Mouse (Mus musculus) yolk sac, embryonic 10.5 days (tissue): ENCODE data around the gene Ptprcap.
"Not testable (repeated sequence)": the region's sequence is repeated elsewhere in the genome, so short reads cannot be mapped to it uniquely, and the experiment has no call there.

Experiments
- DNase-seq: peaks from one replicate; pipeline ENCODE4 v3.0.0-alpha.2; 2017; ENCODE audit warnings: low spot score

The Ptprcap gene

DNA sequence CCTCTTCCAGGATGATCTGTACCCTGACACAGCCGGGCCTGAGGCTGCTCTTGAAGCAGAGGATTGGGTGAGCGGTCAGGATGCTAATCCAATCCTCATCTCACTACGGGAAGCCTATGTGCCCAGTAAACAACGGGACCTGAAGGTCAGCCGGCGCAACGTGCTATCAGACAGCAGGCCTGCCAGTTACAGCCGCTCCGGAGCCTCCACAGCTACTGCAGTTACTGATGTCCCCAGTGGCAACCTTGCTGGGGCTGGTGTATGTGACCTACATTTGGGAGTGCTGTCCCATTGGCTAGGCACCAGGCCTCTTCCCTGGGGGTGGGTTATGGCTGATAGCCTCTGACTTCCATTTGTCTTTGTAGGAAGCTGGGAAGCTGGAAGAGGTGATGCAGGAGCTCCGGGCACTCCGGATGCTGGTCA, at the start of gene Ptprcap:
TSS of gene Ptprcap (plus strand) at position 373 of the 423 bp plus-strand sequence.
- DNase-seq: no peak

DNA sequence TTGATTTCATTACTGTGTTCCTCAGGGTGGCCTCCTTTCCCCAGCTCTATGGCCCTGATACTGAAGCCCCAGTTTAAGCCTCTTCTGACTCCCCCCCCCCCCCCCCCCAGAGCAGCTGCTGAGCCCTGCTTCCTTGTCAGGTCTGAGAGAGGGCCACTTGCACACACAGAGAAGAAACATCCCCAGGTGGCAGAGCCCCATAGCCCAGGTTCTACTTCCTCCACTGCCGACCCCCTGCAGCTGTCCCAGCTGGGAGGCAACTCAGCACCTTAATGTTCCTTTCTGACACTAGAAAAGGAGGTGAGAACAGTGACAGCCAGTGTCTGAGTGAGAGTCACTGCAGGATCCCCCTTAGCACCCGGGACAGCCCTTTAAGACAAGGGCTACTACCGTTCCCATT, 49.6 kb upstream of the Ptprcap start:
- no peak for DNase-seq

DNA sequence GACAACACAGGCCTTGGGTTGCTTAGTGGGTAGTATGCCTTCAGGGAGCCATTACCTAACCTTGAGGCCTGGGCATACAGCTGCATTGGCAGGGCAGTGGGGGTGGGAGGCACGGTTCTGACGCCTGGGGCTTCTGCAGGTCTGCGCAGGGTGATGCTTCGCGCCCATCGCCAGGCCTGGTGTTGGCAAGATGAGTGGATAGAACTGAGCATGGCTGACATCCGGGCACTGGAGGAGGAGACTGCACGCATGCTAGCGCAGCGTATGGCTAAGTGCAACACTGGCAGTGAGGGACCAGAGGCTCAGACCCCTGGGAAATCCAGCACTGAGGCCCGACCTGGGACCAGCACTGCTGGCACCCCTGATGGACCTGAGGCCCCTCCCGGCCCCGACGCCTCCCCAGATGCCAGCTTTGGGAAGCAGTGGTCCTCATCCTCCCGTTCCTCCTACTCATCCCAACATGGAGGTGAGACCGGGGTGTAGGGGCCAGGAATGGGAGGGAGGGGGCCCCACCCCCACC, 48.7 kb upstream of the Ptprcap start:
- no peak for DNase-seq

DNA sequence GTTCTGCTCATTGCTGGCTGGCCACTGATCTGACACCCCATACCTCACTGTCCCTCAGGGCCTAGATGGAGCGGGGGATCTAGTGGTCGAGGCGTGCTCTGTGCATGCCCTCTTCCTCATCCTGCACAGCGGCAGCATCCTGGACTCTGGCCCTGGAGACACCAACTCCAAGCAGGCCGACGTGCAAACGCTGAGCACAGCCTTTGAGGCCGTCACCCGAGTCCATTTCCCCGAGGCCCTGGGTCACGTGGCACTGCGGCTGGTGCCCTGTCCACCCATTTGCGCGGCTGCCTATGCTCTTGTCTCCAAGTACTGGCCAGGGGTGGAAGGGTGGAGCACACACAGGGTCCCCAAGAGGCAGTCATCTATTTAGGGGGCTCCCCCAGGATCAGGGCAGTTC, 46.8 kb upstream of the Ptprcap start:
- no peak for DNase-seq

DNA sequence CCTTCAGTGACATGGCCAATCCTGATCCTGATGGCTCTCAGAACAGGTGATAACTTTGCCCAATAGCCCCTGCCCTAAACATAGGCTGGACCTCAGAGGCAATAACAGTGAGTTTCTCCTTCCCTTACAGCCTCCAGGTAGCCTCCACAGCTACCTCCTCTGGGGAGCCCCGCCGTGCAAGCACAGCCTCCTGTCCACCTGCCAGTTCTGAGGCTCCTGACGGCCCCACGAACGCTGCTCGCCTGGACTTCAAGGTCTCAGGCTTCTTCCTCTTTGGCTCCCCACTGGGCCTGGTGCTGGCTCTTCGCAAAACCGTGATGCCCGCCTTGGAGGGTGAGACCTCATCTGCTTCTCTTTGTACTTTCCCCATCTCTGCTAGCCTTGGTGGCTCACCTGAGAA, 44.9 kb upstream of the Ptprcap start:
- DNase-seq: no peak

DNA sequence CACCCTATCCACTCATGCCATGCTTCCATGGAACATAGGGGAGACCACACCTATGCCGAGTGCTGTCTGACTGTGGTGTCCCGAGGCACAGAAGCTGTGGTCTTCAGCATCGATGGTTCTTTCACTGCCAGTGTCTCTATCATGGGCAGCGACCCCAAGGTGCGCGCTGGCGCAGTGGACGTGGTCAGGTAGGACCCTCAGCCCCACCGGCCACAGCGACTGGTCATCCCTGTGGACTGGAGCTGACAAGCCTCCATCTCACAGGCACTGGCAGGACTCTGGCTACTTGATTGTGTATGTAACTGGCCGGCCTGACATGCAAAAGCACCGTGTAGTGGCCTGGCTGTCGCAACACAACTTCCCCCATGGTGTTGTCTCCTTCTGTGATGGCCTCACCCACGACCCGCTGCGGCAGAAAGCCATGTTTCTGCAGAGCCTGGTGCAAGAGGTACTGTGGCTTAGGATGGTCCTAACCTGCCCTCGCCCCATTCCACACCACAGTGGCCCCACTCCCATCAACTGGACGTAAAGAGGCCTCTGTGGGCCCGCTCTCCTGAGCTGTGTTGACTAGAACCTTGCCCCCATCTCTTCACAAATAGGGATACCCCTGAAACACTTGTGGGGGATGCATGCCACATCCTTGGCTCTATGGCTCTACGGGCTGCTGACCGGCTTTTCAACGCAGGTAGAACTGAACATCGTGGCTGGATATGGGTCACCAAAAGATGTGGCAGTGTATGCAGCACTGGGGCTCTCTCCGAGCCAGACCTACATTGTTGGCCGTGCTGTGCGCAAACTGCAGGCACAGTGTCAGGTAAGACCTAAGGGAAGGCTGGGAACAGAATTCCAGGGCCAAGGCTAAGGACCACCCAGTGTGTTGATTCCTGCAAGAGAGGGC, 41.1 kb upstream of the Ptprcap start:
- no peak for DNase-seq

DNA sequence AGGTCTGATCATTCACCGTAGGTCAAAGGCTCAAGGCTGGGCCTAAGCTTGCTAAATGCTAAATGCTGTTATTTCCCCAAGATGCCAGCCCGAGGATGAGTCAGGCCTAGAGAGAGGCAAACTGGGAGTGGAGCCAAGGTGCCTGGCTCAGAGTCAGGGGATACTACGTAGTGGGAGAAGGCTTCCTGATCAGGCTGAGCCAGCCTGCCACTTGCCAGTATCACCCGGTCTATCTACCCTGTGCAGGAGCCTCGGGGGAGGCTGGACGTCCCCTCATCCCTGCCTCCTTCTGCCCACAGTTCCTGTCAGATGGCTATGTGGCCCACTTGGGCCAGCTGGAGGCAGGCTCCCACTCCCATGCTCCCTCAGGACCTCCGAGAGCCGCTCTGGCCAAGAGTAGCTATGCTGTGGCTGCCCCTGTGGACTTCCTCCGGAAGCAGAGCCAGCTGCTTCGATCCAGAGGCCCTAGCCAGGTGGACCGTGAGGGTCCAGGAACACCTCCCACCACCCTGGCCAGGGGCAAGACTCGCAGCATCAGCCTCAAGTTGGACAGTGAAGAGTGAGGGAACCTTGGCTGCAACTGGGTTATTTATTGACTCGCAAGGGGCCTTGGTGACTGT, 40.1 kb upstream of the Ptprcap start:
- DNase-seq: no peak

DNA sequence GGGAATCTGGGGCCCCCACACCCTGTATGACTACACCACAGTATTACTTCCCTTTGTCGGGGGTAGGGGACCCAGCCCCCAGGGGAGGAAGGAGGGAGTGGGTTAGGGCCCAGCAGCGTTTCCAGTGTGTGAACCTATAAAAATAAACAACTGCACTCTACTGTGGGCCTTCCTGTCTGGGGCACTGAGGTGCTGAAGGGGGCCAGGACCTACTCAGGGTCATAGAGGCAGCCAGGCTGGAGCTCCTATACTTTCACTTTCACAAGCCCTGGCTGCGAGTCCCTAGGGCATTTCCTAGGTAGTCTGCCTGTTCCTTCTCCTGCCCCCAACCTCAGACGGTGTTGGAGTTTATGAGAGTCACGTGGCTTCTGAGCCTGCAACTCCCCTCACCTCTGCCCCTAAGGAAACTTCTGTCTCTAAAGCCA, 39.6 kb upstream of the Ptprcap start:
- peak; percentile 48 for DNase-seq

DNA sequence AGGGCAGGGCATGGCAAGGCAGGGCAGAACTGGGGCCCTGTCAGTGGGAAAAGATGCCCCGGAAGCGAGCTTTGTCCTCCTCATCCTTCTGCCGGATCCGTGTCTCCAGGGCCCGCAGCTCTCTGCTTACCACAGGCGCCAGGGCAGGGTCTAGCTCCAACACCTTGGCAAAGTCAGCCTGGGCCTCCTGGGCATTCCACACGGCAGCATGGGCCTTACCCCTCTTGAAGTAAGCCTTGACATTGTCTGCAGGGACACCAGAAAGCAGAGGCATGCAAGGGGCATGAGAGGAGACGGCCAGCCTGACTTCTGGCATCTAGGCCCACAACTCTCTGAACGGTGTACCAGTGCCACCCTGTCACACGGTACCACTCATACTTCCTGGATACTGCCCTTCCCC, 38.9 kb upstream of the Ptprcap start:
- no peak for DNase-seq

DNA sequence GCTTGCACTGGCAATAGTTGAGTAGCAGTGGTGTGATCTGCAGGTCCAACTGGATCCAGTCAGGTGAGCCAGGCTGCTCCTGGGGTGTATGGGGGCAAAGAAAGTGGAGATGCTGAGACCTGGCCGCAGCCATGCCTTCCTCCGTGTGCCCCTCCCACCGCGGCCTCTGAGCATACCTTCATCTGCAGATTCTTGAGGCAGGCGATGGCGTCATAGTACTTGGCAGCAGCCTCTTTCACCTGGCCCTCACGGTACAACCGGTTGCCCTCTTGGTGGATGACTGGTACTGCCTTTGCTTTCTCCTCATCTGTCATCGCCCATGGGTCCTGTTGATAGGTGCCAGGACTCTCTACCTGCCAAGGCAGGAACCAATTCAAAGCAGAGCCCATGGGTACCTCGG, 38.3 kb upstream of the Ptprcap start:
- no peak for DNase-seq

DNA sequence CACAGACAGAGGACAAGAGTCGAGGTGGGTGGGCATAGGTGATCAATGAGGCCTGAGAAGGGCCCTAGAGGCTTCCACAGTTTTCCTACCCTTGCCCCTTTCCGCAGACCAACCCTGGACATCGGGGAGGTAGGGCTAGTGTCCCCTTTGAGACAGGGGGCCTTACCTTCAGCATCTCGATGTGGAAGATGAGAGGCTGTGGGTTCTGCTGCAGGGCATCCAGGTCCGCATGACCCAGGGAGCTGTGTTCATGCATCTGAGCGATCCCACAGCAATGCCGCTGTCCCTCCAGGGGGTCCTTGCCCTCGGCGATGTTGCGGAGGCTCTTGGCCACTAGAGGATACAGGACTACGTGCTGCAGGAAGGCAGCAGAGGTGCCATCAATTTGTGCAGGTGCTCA, 37.6 kb upstream of the Ptprcap start:
- no peak for DNase-seq

DNA sequence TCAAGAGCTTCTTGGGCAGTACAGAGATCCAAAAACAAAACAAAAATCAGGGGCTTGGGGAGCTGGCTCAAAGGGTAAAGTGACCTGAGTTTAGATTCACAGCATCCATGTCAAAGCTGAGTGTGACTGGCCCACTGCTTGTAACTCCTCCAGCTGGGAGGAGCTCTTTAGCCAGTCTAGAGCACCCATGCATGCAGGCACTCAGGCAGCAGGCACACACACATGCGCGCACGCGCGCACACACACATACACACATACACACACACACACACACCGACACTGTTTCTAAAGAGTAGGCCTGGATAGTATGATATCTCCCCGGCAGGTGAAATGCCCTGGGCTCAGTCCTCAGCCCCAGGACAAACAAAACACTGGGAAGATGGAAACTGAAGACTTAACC, 36.4 kb upstream of the Ptprcap start:
- DNase-seq: no peak

DNA sequence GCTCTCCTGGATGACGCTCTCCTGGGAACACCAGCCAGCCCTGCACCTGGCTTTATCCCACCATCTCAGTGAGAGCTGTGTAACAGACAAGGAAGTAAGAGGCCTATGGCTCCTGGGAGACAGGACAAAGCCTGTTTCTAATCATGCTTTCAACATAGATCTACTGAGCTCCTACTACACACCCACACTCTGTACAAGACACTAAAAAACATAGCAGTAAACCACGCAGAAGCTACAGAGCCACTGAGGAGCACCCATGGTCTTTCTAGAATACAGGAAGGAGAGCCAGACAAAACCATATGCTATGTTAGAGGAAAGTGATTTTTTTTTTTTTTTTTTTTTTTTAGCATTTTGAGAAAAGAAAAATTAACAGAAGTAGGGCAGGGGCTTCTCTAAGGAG, 35.1 kb upstream of the Ptprcap start:
- DNase-seq: no peak

DNA sequence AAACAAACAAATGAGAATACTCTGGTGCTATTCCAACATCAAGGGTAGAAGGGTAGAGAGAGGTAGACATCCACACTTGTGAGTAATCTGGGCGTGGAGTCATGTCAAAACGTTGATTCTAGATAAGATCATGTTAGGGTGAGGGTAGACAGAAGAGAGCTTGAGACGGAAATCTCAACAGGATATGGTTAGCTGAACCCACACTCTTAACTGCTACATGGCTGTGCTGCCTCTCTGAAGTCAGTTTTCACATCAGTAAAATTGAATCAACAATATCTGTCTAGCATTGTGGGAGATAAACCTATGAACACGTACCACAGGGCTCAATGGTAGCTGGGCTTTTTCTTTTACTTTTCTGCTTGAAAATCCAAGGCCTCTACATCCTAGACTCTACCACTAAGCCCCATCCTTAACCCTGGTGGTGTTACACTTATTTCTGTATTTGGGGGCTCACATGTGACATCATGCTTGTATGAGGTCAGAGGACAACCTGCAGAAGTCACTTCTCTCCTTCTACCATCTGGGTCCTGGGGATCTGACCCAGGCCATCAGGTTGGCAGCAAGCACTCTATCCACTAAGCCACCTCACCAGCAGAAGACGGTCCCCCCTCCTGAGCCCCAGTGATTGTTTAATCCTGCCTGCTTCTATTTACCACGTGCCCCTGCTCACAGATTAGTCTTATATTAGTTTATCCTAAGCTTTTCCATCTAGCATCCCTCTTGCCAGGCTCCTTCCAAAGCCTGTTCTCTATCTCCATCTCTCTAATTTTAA, 33.5 kb upstream of the Ptprcap start:
- DNase-seq: no peak

DNA sequence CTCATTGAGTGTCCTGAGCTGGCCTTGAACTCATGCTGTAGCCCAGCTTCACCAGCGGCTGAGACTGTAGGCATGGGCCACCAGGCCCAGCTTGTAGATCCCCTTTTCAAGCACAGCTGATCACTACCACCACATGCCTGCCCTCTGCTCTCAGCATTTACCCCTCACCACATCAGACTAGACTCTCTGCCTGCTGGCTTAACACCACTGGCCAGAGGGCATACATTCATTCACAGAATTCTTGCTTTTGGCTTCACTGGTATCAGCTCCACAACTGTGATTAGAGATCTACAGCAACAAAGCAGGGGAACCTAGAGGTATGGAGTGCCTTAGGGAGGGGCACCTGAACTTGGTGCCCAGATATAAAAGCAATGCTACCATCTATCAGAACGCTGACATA, 32.9 kb upstream of the Ptprcap start:
- DNase-seq: no peak

DNA sequence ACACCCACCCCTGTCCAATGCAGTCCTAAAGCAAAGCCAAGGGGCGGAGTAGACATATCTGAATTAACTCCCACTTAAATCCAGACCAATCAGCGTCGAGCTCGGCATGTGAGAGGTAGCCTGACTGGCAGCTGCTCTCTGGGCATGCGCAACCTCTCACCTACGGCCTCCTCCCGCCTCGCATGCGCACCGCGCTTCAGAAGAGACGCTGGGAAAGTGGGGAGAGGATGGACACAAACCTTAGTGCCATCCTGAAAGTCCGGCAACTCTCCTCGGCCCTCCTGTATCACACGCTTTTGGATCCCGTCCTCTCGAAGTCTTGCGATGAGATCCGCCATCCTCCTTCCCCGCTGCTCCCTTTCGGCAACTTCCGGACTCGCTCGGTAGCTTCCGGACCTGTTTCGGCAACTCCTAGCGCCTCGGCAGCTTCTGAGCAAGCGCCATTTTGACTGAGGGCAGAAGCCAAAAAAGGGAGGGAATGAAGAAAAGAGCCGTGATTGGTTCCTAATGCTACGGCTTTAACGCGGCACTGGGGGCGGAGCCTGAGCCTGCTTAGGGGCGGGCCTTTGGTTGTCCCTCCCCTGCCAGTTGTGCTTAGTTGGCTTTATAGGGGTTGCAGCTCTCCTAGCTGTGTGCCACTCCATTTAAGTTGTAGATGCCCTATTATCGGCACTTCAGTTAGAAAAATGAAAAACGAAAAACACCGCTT, 32.2 kb upstream of the Ptprcap start:
- DNase-seq: peak; percentile 98

DNA sequence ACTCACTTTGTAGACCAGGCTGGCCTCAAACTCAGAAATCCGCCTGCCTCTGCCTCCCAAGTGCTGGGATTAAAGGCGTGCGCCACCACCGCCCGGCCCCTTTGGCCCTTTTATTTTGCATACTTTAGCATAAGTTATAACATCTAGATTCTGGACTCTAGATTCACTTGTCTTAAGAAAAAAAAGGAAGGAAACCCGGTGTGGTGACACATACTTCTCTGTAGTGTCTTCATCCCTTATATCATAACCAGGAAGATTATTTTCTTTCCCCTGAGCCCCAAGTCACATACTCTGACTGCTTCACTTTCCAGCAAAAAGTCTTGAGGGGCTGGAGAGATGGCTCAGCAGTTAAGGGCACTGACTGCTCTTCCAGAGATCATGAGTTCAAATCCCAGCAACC, 31.5 kb upstream of the Ptprcap start:
- not testable (repeated sequence) for DNase-seq

DNA sequence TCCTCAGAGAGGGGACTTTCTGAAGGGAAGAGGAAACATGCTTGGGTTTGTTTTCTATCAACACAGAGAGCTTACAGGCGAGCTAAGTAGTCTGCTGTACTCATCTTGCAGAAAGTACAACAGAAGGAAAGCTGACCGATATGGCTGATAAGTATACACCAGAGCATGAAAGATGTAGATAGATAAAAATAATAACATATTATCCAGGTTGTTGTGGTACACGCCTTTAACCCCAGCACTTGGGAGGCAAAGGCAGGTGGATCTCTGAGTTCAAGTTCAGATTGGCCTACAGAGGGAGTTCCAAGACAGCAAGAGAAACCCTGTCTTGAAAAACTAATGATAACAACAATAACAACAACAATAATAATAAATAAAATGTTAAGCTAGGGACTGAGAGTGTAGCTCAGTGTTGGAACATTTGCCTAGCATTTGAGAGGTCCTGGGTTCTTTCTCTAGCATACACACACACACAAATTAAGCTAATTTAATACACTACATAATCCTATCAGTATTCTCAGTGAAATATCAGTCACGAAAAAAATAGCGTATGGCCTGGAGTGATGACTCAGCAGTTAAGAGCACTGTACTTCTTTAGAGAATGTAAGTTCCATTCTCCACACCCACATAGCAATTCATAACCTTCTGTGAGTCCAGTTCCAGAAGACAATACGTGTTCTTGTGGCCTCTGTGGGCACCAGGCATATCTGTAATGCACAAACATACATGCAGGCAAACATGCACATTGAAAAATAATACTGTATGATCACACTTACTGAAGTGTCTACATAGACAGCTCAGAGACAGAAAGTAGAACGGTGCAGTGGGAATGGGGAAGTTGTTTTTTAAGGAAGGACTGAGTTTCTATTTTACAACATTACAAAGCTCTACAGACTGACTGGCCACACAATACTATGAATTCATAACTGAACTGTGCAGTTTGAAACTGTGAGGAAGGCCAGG, 30.7 kb upstream of the Ptprcap start:
- no peak for DNase-seq

DNA sequence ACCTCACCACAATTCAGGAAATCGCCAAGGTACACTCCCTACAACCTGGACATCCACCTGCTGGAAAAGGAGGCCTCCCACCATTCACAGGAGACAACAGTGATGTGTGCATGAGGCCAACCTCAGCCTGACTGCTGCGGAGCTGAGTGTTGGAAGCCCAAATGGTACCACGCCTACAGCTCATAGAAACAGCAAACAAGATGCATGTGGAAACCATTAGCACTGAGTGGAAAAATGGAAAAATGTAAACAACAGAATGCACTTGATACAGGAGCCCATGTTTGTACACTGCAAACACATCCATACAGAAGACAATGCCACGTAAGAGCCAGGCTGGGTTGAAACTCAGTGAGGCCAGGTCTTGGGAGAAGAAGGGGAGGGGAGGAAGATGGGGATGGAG, 29.0 kb upstream of the Ptprcap start:
- no peak for DNase-seq

DNA sequence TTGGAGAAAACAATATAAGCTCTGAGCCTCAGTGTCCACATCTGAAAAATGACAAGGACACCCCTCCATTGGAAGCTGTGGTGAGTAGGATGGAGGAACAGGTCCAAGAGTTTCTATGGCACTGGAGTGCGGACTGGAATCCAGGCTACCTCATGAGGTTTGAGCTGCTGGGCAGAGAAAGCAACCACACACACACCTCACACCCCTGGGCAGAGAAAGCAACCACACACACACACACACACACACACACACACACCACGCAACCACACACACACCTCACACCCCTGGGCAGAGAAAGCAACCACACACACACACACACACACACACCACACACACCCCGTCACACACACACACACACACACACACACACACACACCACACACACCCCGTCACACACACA, 28.1 kb upstream of the Ptprcap start:
- not testable (repeated sequence) for DNase-seq
